Mouse (Mus musculus): ENCODE measurements around the gene Vps45. TPM values are rescaled to one million over a fixed set of nuclear protein-coding genes. Genes with fewer than 3 reads are reported as not detected.

Gene Vps45
- polyA plus RNA-seq, 1 experiment = 20.3 TPM

DNA sequence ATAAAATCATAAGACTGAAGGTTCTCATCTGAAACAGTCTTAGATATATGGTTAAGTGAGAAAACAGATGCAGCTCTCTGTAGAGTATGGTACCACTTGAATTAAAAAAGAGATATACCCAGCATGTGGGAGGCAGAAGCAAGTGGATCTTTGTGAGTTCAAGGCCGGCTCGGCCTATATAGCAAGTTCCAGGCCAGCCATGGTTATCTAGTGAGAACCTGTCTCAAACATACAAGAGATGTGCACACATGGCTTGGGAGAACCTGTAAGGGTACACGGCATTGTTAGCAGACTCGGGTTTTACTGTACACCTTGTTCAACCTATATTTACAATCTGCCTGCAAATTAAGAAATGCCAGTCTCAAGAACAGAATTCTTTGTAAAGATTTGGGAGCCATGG is 19.4 kb downstream of the Vps45 start:
- DNase-seq (ENCODE audit: low spot score) = no peak

DNA sequence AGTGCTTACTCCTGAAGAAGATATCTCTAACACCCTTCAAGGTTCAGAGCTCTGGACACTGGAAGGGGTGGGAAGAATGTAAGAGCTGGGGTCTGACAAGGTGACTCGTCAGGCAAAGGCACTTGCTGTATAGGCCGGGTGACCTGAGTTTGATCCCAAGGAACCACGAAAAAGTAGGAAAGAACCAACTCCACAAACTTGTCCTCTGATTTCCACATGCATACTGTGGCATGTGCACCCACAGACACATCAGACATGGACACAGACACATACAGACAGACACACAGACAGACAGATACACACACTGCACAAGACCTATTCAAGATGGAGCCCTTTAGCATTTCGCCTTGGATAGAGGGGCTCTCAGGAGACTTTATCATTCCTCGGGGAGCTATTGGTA is 20.1 kb downstream of the Vps45 start:
- DNase-seq (ENCODE audit: low spot score) = no peak

DNA sequence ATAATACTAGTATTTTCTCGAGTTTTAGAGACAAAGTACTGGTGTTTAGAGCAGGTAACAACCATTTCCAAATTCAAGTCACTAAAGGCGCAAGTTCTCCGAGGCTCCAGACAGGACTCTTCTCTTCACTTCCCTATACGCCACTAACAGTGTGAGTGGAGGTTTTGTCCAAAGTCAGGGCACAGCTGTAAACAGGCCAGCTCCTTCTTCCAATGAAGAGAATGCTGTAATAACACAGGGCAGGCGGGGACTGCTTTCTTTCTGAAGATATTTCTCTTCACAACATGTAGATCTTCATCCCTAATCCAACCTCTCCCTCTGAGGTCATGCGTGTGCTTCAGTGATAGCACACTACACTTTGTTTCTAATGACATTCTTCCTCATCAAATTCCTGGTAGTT is 21.5 kb downstream of the Vps45 start:
- no peak for DNase-seq (ENCODE audit: low spot score)

DNA sequence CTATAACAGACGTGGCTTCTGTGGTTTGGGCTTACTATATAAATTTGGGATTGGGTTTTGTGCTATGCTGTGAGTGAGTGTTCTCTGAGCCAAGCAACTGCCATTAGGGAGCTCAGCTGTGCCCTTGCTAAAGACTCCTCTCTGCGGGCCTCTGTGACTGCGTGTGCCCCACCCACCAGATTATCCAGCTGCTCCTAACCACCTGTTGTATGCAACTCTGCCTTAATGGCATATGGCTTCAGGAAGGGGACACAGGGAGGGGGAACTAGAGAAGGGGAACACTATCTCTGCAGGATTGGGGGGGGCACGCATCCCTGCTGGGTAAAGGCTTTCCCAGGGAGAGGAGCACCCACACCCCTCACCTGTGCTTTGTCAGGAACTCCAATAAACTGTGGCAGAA is 25.2 kb downstream of the Vps45 start:
- DNase-seq (ENCODE audit: low spot score) = no peak

DNA sequence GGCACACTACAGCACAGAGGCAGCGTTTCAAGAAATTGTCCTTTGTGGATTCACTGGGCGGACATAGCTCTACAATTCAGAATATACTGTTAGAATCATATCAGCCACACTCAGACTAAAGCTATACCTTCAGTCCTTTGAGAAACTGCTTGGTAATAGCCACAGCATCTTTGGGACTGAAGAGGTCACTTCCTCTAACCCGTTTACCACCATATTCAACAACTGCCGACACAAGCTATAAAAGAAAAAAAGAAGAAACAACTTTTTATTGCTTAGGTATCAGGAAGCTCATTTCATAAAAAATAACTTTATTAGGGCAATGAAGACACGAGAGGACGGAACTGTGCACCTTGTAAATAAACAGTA is 25.6 kb downstream of the Vps45 start:
- no peak for DNase-seq (ENCODE audit: low spot score)

DNA sequence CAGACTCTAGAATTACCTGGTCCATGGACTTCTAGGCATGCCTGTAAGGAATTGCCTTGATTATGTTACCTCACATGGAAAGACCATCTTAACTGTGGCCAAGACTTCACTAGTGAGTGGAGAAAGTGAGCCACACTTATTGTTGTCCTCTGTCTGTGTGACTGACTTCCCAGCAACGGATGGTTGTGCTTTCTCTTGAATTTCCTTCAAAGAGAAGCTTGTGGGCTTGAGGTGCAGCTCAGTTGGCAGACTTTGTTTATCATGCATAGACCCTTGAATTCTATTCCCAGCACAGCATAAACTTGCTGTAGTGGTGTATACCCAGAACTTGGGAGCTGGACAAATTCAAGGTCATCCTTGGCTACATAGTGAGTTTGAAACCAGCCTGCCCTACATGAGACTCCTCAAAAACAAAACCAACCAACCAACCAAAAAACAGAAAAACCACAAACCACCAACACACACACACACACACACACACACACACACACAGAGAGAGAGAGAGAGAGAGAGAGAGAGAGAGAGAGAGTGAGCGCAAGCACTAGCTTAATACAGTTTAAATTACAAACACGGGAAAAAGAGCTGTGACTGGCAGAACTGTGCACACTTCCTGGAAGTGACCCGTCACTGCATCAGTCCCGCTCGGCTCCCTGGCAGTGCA is 26.1 kb downstream of the Vps45 start:
- no peak for DNase-seq (ENCODE audit: low spot score)

DNA sequence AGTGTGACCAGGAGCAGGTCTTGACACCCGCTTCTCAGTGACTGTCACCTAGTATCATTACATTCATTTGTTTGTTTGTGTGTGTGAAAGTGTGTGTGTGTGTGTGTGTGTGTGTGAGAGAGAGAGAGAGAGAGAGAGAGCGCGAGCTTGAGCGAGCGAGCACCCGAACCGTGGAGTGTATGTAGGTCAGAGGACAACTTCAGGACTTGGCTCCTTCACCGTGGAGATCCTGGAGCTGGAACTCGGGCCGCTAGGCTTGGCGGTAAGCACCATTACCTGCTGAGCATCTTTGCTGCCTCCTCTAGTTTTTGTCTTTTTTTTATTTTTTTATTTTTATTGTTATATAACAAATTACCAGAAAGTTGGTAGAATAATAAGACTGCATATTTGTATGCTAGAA is 28.5 kb downstream of the Vps45 start:
- DNase-seq (ENCODE audit: low spot score) = no peak

DNA sequence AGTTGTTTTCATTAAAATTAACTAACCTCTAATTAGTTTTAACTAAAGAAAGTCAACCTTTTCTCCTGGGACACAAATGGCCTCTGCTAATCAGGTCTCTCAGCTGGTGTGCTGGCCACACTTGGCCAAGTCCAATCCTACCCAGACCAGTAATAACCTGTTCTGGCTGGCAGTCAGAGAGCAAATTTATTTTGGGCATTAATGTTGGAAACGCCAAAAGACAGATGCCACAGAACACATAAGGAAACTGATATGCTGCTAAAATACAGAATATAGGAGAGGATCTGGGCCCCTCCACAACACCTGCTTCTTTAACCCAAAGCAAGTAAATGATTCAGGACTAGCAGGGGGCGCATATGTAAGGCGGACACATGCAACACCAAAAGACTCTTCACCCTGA is 28.9 kb downstream of the Vps45 start:
- no peak for DNase-seq (ENCODE audit: low spot score)

DNA sequence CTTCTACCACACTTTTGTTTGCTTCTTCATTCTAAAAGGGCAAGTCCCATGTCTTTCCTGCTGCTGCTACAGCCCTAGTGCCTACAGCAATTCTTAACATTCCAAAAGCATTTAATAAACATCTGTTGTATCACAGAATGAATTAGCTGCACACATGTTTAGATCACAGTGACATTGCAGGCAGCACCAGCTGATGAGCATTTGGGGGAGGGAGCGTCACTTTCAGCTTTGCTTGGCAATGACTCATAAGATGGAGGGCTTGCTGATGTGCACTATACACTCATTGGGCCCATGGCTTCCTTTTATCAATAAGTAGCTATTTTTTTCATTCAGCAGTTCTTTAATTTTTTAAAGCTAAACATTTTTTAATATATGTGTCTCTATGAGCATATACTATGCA is 30.4 kb downstream of the Vps45 start:
- DNase-seq (ENCODE audit: low spot score) = no peak

DNA sequence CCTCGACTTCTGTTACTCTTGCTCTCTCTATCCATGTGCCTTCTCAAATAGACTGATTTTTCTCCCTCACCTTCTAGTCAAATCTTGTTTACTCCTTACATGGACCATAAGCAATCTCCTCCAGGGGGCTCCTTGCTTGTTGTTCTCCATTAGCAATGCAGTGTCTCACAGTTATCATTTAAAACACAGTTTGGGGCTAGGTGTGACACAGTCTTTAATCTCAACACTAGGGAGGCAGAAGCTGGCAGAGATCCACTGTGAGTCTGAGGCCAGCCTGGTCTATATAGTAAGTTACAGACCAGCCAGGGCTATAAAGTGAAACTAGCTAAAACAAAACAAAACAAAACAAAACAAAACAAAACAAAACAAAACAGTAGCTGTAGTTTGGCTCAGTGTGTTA is 31.1 kb downstream of the Vps45 start:
- DNase-seq (ENCODE audit: low spot score) = no peak

DNA sequence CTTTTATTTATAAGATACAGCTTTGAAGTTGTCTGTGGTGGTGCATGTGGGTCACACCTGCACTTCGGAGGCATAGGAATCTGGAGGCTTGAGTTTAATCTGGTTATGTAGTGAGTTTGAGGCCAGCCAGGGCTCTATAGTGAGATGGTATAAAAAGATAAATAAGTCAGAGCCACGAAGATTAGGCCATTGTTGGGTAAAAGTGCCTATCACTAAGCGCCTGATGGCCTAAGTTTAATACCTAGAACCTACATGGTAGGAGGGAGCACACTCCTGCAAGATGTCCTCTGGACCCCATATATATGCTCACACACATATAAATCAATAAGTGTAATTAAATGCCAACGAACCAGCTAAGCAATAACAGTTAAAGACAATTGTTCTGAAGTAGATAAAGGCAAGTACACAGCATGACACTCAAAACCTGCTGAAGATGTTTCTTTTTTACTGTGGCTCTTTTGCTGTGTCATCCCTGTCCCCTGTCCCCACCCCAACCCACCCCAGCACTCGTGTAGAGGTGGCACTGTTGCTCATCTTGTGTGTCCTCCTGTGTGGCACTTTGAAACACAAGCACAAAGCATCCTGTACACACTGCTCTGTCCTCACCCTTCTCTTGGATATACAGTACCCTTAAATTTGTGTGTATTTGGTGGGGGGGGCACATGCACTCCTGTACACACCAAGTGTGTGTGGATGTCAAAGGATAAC is 36.7 kb downstream of the Vps45 start:
- DNase-seq (ENCODE audit: low spot score) = no peak

DNA sequence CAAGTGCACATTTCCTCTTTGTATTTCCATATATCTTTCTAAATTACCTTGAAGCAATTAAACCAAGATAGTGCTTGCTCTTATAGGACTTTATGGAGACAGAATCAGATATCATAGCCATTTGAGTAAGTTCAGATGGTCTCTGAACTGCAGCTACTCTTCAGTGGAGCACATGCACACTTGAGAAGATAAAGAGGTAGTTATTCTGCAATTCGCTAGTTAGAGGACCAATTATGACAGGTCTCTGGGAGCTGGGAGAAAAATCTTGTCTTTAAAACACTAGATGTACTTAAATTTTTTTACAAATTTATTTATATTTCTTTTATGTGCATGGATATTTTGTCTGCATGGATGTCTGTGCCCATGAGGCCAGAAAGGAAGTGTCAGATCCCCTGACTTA is 37.5 kb downstream of the Vps45 start:
- no peak for DNase-seq (ENCODE audit: low spot score)

DNA sequence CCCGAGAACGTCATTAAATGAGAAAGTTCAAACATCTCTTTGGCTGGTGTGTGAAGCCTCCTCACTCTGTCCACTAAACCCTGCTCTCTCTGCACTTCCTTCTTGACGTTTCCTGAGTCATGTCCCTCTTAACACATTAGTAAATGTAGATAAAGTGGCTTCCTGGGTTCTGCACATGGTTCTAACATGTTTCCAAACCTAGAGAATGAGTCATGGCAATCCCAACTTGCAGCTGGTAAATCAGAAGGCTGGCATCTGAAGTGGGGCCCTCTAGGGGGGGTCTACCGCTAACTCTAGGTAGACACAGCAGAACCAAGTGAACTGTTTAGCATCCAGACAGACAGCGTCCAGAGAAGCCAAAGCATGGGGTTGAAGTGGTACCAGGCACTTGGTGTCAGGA is 40.8 kb downstream of the Vps45 start:
- DNase-seq (ENCODE audit: low spot score) = no peak

DNA sequence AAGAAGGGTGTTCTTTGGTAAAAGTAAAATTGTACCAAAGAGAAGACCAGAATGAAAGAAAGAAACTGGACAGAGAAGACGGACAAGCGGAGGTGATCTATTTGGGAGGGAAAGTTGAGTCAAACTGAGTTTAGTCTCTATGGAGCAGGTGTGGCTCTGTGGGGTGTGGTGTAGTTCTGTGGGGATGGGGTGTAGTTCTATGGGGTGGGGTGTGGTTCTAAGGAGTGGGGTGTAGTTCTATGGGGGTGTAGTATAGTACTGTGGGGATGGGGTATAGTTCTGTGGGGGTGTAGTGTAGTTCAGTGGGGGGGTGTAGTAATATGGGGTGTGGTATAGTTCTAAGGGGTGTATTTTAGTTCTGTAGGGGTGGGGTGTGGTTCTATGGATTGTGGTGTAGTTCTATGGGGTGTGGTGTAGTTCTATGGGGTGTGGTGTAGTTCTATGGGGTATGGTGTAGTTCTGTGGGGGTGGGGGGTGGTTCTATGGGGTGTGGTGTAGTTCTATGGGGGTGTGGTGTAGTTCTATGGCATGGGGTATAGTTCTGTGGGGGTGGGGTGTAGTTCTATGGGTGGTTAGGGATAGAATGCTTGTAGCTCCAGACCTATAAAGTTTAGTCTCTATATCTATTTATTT is 41.9 kb downstream of the Vps45 start:
- DNase-seq (ENCODE audit: low spot score) = no peak

DNA sequence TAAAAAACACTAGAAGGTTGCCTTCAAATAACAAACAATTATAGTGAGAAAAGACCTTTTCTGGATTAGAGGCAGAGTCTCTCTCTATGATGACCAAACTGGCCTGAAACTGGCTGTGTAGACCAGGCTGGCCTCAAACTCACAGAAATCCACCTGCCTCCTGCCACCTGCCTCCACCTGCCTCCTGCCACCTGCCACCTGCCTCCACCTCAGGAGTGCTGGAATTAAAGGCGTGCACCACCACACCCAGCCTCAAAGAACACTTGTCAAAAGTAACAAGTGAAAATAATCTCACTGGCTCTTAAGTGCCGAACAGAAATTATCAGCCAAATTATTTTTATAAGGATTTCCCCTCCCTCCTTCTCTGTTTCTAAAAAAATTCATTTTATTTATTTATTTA is 42.6 kb downstream of the Vps45 start:
- no peak for DNase-seq (ENCODE audit: low spot score)

DNA sequence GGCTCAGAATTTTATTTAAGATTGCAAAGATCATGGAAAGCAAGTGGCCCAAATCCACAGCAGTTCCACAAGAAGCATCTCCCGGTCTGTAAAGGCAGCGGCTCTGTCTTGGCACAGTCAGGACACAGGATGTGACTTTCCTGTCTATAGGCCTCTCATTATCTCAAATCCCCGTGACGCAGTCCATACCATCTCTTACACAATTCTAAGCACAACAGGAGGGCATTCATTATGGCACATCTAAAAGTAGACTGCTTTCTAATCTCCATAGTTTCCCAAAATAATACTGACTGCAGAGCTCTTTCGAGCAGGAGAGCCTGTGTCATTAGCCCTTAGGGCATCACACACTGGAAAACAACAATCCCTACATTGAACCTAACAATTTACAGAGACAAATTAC is 45.5 kb downstream of the Vps45 start:
- DNase-seq (ENCODE audit: low spot score) = no peak

DNA sequence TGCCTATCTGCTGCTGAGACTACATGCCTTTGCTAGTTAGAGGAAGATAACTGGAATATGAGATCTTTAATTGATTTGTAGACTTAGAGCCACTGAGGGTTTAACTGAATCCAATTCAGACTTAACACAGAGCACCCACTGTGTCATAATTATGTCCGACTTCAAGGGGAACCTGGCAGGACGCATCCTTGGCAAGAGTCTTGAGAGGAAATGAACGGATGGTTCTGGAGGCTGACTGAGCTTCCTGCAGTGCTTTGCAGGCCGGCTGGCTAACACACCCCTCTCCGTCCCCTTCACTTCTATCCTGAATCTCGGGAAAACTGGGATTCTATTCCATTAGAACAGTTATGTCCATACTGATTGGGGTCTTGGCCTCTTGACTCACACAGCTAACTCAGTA is 49.8 kb downstream of the Vps45 start:
- no peak for DNase-seq (ENCODE audit: low spot score)

DNA sequence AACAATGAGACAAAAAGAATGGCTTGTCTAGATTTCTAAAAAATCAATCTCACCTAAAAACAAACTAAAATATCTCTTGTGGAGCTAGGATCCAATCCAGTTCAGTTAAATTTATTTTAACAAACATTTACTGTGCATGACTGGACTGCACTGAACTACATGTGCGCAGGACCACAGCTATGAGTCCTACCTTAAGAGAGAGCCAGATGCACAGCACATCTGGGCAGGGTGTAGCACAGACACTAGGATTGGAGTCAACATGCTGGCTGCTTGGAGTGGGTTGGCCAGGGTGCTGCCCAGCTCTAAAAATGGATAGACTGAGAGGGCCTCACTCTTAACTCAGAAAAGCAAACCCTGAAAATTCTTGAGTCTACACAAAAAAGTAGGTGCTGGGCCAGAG is 56.7 kb downstream of the Vps45 start:
- DNase-seq (ENCODE audit: low spot score) = no peak

DNA sequence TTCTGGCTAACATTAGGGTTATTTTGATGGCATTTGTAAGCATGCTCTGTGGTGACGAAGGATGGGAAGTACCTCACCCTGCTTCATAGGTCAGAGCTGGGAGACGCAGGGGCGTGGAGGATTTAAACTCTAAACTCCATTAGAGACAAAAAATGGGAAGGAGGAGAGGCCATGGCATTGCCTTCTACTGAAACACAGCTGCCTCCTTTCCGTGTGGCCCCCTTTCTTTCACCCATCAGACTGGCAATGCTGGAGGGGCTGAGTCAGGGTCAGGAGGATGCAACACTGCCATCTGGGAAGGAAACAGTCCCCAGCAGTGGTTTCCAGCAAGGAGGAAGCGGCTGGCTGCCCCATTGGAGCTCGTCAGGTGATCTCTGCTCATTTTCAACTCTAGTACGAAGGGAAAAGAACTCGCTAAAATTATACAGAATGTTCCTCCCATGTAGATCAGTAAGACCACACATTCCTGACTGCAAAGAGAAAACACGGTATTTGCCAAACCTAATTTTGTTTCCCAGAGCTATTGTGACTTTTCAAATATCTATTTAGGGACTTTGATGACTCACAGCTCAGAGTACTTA is 57.3 kb downstream of the Vps45 start:
- DNase-seq (ENCODE audit: low spot score) = no peak

DNA sequence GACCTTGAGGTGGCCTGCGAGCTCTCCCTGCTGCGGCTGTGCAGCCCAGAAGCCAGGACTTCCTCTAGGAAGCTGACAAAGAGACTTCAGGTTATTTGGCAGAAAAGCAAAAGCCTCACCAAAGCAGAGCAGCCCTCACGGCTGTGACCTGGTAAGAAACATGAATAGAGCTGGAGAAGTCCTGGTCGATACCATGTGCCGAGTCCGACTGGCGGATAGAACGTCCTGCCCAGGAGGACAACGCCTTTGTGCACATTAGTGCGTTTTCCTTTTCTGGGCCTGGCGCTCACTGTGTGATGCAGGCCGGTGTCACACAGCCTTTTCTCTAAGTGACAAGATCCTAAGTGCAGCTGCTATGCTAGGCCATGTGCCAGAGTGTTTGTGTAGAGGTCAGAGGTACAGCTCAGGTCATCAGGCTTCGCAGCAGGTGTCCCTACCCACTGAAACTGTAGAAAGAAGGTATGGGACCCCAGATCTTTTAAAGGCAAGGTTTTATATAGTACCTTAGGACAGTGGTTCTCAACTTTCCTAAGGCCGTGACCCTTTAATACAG is 58.1 kb downstream of the Vps45 start:
- DNase-seq (ENCODE audit: low spot score) = no peak

DNA sequence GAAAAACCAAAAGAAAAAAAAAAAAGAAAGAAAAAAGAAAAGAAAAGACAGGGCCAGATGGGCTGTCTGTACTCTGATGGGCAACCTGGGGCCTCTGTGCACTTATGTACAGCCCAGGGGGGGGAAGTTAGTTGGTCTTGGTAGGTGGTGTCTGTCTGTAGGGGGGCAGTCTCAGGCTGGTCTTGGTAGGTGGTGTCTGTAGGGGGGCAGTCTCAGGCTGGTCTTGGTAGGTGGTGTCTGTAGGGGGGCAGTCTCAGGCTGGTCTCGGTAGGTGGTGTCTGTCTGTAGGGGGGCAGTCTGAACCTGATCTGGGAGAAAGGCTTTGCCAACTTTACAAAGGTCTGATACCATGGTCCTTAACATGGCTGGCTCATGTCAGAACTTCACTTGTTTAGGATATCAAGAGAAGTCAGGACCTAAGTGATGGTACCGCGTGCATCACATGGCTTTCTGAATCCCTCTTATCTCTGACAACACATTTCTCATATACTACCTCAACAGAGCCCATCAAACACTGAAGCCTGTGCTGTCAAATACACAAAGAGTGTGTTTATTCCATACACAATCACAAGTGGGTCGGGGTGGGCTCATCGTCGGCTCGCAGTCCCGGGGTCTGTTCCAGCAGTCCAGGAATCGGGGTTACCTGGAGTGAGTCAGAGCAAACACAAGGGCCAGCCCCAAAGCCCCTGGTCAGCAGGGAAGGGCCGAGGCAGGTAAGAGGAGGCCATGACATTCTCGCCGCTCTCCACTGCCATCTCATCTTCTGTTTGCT is 58.8 kb downstream of the Vps45 start:
- no peak for DNase-seq (ENCODE audit: low spot score)

DNA sequence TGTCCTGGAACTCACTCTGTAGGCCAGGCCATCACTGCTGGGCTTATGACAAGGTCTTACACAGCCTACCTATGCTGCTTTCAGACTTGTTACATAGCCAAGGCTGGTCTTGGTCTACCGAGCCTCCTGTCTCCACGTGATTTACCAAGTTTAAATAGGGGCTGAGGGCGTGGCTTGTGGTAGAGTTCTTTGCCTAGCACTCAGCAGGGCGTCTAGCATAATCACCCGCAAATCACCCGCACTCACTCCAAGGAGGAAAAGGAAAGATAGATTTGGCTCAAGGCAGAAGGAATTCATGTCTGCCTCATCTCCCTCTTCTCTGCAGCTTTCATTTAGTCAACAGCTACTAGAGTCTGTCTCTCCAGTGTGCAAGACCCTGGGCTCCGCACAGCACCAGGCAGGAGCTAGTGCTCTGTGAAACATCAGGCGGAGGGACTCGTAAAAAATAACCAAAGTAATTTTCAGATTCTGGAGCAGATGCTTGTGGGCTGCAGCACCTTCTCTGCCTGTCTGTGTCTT is 61.0 kb downstream of the Vps45 start:
- no peak for DNase-seq (ENCODE audit: low spot score)
